Mouse (Mus musculus) midbrain, embryonic 15.5 days (tissue): Measurements from ENCODE around the gene Rabgap1l. TPM values are rescaled to one million over a fixed set of nuclear protein-coding genes. Genes with fewer than 3 reads are reported as not detected.

ENCODE experiments used
- ATAC-seq: fragments of 200-750 bp; cut with Nextera tagmentation; replicated peaks from 2 replicates; pipeline ENCODE4 v1.8.0; 2017; ENCODE audit warnings: moderate TSS enrichment
- H3K27ac ChIP-seq: fragments of 300-500 bp; sonication (generic); 2 replicates; pipeline ENCODE4 v1.5.1; 2015; ENCODE audit warnings: mild to moderate bottlenecking, inconsistent platforms
- H3K27me3 ChIP-seq: fragments of 300-500 bp; sonication (generic); replicated peaks from 2 replicates; pipeline ENCODE4 v1.6.1; 2015; ENCODE audit warnings: inconsistent platforms
- H3K36me3 ChIP-seq: fragments of 300-500 bp; sonication (generic); replicated peaks from 2 replicates; pipeline ENCODE4 v1.6.1; 2015; ENCODE audit warnings: inconsistent platforms
- H3K4me1 ChIP-seq: fragments of 300-500 bp; sonication (generic); 2 replicates; pipeline ENCODE4 v1.6.1; 2015; ENCODE audit warnings: inconsistent platforms
- H3K4me2 ChIP-seq: fragments of 300-500 bp; sonication (generic); 2 replicates; pipeline ENCODE4 v1.6.1; 2015; ENCODE audit warnings: inconsistent platforms, mild to moderate bottlenecking, moderate library complexity
- H3K4me3 ChIP-seq: fragments of 300-500 bp; sonication (generic); 2 replicates; pipeline ENCODE4 v1.5.1; 2015; ENCODE audit warnings: mild to moderate bottlenecking, inconsistent platforms
- H3K9ac ChIP-seq: fragments of 300-500 bp; sonication (generic); 2 replicates; pipeline ENCODE4 v1.6.1; 2015; ENCODE audit warnings: mild to moderate bottlenecking, inconsistent platforms
- H3K9me3 ChIP-seq: fragments of 300-500 bp; sonication (generic); 2 replicates; pipeline ENCODE4 v1.6.1; 2016; ENCODE audit warnings: inconsistent platforms
- WGBS: fragments of 180-500 bp; shearing (Covaris S2); methylation state at CpG from one replicate; pipeline ENCODE4 v1.1.7; 2015; ENCODE audit warnings: mixed read lengths; 5-methylcytosine and 5-hydroxymethylcytosine counted together
- polyA plus RNA-seq: library from polyadenylated mRNA; unstranded; fragments of >200 nt; fragmentation: Nextera tagmentation; extraction: Ambion mirVana; gene quantifications from 2 replicates; pipeline ENCODE4 v1.2.1, GENCODE M21; 2015

Rabgap1l gene
- polyA plus RNA-seq, 1 experiment from 2014 or later, result 38.3 TPM

DNA sequence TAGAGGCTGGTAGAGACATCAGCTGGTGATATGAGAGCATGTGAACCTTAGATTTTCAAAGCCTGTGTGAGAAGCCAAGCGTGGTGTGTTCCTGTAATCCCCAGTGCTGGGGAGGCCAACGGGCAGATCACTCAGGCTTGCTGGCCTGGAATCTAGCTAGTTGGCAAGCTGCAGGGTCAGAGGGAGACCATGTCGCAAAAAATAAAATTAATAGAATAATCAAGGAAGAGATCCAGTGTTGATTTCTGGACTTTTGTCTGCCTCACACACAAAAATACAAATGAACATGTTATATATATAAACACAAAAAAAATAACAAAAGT is 196.1 kb downstream of the Rabgap1l start:
- Histone ChIP-seq H3K4me3 (no peak overlapping the region), H3K9ac (no peak overlapping the region), H3K4me2 (no peak overlapping the region), H3K9me3 (no peaks in the 10 kb centered on the region), H3K27ac (no peak overlapping the region), H3K36me3 (no peaks in the 10 kb centered on the region), H3K27me3 (no peaks in the 10 kb centered on the region), H3K4me1 (no peaks in the 10 kb centered on the region)
- WGBS, result 58% methylated on average over 3 of the region's 3 CpGs
- no peak for ATAC-seq

DNA sequence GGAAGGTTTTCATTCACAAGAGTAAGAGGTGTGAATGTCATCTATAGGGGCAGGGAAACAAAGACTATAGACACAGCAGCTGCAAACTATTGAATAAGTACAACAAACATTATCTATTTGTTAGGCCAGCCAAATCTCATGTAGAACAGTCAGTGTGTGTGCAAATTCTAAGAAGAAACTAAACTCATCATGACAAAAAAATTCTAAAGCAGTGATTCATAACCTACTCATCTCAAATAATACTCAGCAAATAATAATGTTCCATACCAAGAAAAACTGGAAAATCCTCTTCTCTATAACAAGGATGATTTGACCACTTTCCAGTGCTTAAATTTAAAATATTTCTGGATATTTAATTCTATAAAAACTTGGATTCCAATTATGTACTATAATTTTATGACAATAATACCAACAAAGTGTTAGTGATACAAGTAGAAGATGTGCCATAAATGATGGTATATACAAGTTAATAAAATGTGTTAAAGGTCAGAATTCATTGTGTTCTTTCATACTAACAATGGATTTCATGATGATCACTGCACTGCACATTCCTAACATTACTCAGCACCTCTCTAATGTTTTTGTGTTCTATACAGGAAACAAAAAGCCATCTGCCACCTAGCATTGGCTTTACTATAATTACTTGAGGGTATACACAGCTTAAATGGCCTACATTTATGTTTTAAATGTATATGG is 196.6 kb downstream of the Rabgap1l start:
- H3K27me3 ChIP-seq, result no peaks in the 10 kb centered on the region
- no peak overlapping the region for H3K27ac ChIP-seq
- no peak overlapping the region for H3K4me2 ChIP-seq
- no peaks in the 10 kb centered on the region for H3K4me1 ChIP-seq
- no peaks in the 10 kb centered on the region for H3K36me3 ChIP-seq
- no peak for ATAC-seq
- H3K9me3 ChIP-seq, result no peaks in the 10 kb centered on the region
- no peak overlapping the region for H3K4me3 ChIP-seq
- no peak overlapping the region for H3K9ac ChIP-seq

DNA sequence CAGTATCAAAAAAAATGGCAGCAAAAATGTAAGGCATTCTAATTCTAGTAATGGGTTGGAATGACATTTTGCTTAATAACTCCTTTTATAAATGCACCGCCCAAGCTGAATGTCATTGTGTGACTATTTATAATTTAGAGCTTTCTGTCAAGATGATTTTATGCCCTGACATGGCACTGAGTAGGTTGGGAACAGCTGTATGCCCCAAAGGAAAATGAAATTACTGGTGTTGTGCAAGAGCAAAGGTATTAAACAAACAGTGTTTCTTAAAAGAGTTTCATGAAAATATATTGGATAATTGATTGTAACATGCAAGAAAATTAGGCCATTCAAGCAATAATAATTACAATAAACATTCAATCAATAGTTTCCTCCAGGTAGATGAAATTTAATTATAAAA is 198.4 kb downstream of the Rabgap1l start:
- Histone ChIP-seq H3K36me3 (no peaks in the 10 kb centered on the region), H3K27ac (no peak overlapping the region), H3K9me3 (no peaks in the 10 kb centered on the region), H3K4me1 (no peaks in the 10 kb centered on the region), H3K4me3 (no peak overlapping the region), H3K9ac (no peak overlapping the region), H3K27me3 (no peaks in the 10 kb centered on the region), H3K4me2 (no peak overlapping the region)
- 54% methylated on average over 1 of the region's 1 CpGs for WGBS
- ATAC-seq, result no peak

DNA sequence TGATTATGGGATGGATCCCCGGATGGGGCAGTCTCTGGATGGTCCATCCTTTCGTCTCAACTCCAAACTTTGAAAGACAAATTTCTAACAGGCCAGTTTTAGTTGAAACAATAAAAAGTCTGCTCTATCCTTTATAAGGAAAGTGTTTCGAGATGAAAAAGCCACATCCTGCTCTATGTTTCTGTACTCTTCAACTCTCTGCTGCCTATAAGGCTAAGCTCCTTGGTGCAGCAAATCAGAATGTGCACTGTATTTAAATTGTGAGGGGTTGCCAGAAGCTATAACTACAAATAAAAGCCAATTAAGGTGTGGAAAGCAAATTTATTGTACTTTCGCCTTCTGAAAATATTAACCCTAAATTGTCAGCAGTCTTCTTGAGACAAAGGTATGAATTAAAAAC is 198.9 kb downstream of the Rabgap1l start:
- ATAC-seq, result no peak
- Histone ChIP-seq H3K4me2 (no peak overlapping the region), H3K4me1 (no peaks in the 10 kb centered on the region), H3K36me3 (no peaks in the 10 kb centered on the region), H3K9me3 (no peaks in the 10 kb centered on the region), H3K4me3 (no peak overlapping the region), H3K27me3 (no peaks in the 10 kb centered on the region), H3K27ac (no peak overlapping the region), H3K9ac (no peak overlapping the region)
- WGBS, result 65% methylated on average over 4 of the region's 4 CpGs

DNA sequence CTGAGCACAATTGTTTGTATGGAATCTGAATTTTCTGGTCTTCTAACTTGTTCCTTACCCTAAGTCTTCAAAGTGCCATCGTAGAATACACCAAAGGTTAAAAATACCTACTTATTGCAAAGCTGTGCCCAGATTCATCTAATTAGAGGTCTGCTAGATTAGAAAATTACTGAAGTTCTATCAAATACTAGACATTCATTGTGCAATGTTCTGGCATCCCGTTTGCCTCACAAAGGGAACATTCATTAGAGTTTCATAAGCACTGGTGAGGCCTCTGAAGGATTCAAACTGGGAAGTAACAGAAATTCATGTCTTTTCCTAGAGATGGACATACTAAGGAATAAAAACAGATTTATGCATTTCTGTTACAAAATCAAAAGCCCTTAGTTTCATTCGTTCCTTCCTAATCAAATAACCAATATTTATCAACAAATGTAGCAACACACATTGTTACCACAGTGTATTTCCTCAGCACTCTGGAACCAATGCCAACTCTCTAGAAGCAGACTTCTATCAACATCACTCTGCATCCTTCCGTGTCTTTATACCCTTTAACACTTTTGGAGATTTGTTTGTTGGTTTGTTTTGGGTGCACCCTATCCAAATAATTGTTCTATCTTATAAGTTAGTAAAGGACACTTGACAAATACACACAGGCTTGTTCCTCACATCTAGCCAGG is 204.0 kb downstream of the Rabgap1l start:
- H3K4me3 ChIP-seq, result no peak overlapping the region
- H3K9me3 ChIP-seq, result no peaks in the 10 kb centered on the region
- no peak overlapping the region for H3K27ac ChIP-seq
- H3K4me1 ChIP-seq, result no peaks in the 10 kb centered on the region
- no peak overlapping the region for H3K9ac ChIP-seq
- no peak for ATAC-seq
- WGBS, result 74% methylated on average over 4 of the region's 4 CpGs
- H3K36me3 ChIP-seq, result no peaks in the 10 kb centered on the region
- H3K27me3 ChIP-seq, result no peaks in the 10 kb centered on the region
- H3K4me2 ChIP-seq, result no peak overlapping the region

DNA sequence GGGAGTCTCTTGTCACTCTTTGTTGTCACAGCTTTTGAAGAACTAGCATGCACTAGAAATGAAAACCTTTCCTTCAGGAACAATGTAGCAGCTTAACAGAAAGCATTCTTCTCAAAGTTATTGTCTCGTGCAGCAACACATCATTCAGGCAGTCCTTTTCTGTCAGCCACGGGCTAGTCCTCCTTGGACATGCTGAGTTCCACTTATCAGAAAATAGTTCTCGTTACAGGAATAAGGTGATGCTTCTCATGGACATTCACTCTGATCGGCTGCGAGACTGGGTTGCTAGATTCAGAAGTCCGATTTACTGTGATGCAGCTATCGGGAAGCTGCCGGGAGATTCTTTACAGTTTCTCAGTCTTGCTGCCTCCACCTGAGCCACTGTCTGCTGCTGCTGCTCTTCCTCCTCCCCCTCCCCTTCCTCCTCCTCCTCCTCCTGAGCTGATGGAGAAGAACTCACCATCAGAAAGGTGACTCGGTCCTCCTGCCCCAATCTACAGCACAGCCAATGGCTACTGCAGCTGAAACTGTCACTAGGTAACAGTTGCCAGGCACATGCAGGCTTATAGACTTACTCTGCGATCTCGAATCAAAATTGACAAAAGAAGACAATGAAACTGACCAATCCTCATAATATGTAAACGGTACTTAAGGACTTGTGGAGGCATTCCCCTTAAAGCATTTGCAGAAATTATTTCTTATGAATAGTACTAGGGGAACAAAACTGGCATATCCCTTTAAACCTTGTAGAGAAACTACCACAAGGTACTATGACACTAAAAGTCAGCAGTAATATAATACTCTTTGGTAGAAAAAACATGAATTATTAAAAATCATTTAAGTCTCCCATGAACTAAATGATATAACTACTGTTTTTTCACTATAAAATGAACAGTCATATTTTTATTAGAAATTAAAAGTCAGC is 213.4 kb downstream of the Rabgap1l start:
- no peaks in the 10 kb centered on the region for H3K27me3 ChIP-seq
- H3K4me2 ChIP-seq, result peak overlapping the region; percentile 45
- no peaks in the 10 kb centered on the region for H3K36me3 ChIP-seq
- WGBS, result 31% methylated on average over 12 of the region's 12 CpGs
- H3K27ac ChIP-seq, result peak overlapping the region; percentile 35
- H3K4me1 ChIP-seq, result 0 out of 2 replicates have a peak, but pooled peaks cover 3% of the 10 kb centered on the region
- no peaks in the 10 kb centered on the region for H3K9me3 ChIP-seq
- peak; percentile 90 for ATAC-seq
- H3K4me3 ChIP-seq, result peak overlapping the region; percentile 30
- peak overlapping the region; percentile 32; the same call in 1 of the 2 replicates for H3K9ac ChIP-seq

DNA sequence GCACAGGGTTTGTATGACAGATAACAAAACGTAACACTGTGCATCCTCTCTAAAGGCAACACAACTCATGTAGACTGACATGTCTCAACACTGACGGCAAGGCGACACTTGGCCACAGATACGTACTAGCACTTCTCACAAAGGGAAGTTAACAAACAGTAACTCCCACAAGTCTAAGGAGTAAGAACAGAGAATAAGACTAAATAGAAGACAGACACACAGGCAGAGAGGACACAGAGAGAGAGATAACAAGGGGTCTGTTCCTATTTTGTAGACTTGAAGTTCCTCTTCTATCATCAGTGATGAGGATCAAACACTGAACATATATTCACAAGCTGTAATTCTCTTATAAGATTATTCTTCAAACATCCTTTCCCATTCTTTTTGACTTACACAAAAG is 216.9 kb downstream of the Rabgap1l start:
- WGBS, result 85% methylated on average over 4 of the region's 4 CpGs
- ATAC-seq, result no peak
- Histone ChIP-seq H3K4me3 (no peak overlapping the region), H3K9ac (no peak overlapping the region), H3K27ac (no peak overlapping the region), H3K9me3 (no peaks in the 10 kb centered on the region), H3K36me3 (no peaks in the 10 kb centered on the region), H3K4me2 (no peak overlapping the region), H3K27me3 (no peaks in the 10 kb centered on the region), H3K4me1 (0 out of 2 replicates have a peak, but pooled peaks cover 3% of the 10 kb centered on the region)

DNA sequence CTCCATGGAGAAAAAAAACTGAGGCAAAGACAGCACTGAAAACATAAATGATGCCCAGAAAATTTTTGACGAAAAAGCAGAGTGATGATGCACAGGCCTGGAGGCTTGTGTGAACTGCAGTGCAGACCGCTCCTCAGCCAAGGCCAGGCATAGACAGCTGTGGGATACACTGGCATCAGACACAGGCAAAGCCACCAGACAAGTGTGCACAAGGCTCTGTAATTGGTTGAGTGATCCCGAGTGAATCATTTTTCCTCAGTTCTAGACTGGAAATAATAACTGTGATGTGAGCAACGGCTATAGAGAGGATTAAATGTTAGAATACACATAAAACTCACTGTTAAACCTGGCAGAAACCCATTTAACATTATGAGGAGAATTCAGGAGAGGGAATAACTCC is 219.0 kb downstream of the Rabgap1l start:
- Histone ChIP-seq H3K9me3 (no peaks in the 10 kb centered on the region), H3K27ac (no peak overlapping the region), H3K36me3 (no peaks in the 10 kb centered on the region), H3K9ac (no peak overlapping the region), H3K27me3 (no peaks in the 10 kb centered on the region), H3K4me1 (no peaks in the 10 kb centered on the region), H3K4me3 (no peak overlapping the region), H3K4me2 (no peak overlapping the region)
- no peak for ATAC-seq
- 61% methylated on average over 4 of the region's 4 CpGs for WGBS

DNA sequence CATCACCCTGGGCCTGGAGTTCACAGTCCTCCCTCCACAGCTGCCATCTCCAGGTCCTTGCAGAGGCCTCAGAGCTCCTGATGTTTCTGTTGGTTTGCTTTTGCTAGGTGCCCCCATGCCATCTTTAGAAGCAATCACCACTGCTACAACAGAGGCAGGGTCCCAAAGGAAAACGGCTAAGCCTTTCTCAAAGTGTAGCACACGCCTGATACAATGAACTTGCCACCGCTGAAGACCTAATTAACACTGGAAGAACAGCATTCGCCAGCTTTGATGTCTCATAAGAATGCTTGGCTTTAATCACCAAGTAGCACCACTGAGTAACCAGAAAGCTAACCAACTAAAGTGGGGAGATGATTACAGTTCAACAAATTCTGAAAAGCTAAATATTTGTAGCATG is 226.6 kb downstream of the Rabgap1l start:
- Histone ChIP-seq H3K27ac (no peak overlapping the region), H3K9ac (no peak overlapping the region), H3K4me2 (no peak overlapping the region), H3K4me3 (no peak overlapping the region), H3K9me3 (no peaks in the 10 kb centered on the region), H3K27me3 (no peaks in the 10 kb centered on the region), H3K36me3 (no peaks in the 10 kb centered on the region), H3K4me1 (no peaks in the 10 kb centered on the region)
- WGBS, result 9% methylated on average over 4 of the region's 4 CpGs
- ATAC-seq, result no peak

DNA sequence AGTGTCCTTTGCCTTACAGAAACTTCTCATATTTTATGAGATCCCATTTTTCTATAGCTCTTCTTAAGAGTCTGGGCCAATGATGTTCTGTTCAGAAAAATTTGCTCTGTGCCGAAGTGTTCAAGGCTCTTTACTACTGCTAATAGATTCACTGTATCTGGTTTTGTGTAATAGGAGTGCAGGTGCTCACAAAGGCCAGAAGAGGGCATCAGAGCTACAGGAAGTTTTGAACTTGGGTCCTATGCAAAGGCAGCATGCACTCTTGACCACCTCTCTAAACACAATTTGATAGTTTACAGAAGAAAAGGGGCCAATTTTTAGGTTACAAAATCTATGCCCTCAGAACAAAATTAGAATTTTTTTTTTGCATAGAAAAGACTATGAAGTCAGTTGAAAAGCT is 231.6 kb downstream of the Rabgap1l start:
- Histone ChIP-seq H3K9ac (no peak overlapping the region), H3K4me2 (no peak overlapping the region), H3K27ac (no peak overlapping the region), H3K4me1 (no peaks in the 10 kb centered on the region), H3K9me3 (no peaks in the 10 kb centered on the region), H3K36me3 (no peaks in the 10 kb centered on the region), H3K4me3 (no peak overlapping the region), H3K27me3 (no peaks in the 10 kb centered on the region)
- ATAC-seq, result no peak
- 60% methylated on average over 1 of the region's 1 CpGs for WGBS

DNA sequence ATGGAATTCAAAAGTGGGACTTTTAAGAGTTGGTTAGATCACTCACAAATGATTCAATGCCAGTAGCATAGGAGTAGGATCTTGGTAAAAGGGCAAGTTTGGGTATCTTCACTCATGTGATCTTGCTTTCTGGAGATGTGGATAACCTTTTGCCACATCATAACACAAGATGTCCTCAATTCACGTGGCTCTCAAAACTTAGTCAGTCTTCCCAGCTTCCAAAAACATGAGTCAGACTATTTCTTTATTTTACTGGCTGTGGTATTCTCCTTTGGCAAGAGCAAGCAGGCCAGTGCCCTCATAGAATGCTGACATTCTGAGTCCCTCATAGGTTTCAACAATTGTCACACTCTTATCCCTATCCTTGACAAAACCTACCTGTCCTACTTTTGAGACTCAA is 242.4 kb downstream of the Rabgap1l start:
- Histone ChIP-seq H3K4me2 (no peak overlapping the region), H3K9me3 (no peaks in the 10 kb centered on the region), H3K36me3 (no peaks in the 10 kb centered on the region), H3K4me1 (peaks cover 7% of the 10 kb centered on the region), H3K4me3 (no peak overlapping the region), H3K27ac (no peak overlapping the region), H3K9ac (no peak overlapping the region), H3K27me3 (no peaks in the 10 kb centered on the region)
- ATAC-seq, result no peak
- WGBS, result 96% methylated on average over 1 of the region's 1 CpGs
